Mouse (Mus musculus): ENCODE measurements at regions not wholly inside any gene's neighbourhood (a gene's known extent, or its start where the extent isn't known, plus 50 kb on each side); places are given as distances from the start of the nearest gene placed in this dataset.

GRCm38 (mm10) chr3:131056893-131057660 is 53.2 kb upstream of the Lef1 start:
- no peak for DNase-seq (ENCODE audit: low read depth in 1 of 2, low spot score in 2 of 2)

GRCm38 (mm10) chr3:131054241-131054972 is 55.9 kb upstream of the Lef1 start:
- no peak for DNase-seq (ENCODE audit: low read depth in 1 of 2, low spot score in 2 of 2)

- no peak for DNase-seq (ENCODE audit: low read depth in 1 of 2, low spot score in 2 of 2)
These were observed 62.6 kb upstream of the Lef1 start for GRCm38 (mm10) chr3:131047716-131048115.

GRCm38 (mm10) chr3:131046412-131046811 is 63.9 kb upstream of the Lef1 start:
- DNase-seq (ENCODE audit: low read depth in 1 of 2, low spot score in 2 of 2), result no peak

- no peak for DNase-seq (ENCODE audit: low read depth in 1 of 2, low spot score in 2 of 2)
These were observed 70.0 kb upstream of the Lef1 start for GRCm38 (mm10) chr3:131040214-131040825.

- DNase-seq (ENCODE audit: low read depth in 1 of 2, low spot score in 2 of 2), result no peak
These were observed 73.2 kb upstream of the Lef1 start for GRCm38 (mm10) chr3:131037095-131037494.

GRCm38 (mm10) chr3:131034774-131035173 is 75.5 kb upstream of the Lef1 start:
- no peak for DNase-seq (ENCODE audit: low read depth in 1 of 2, low spot score in 2 of 2)

GRCm38 (mm10) chr3:131026336-131026735 is 83.9 kb upstream of the Lef1 start:
- no peak for DNase-seq (ENCODE audit: low read depth in 1 of 2, low spot score in 2 of 2)

GRCm38 (mm10) chr3:131019163-131019956 is 90.9 kb upstream of the Lef1 start:
- DNase-seq (ENCODE audit: low read depth in 1 of 2, low spot score in 2 of 2), result no peak

- DNase-seq (ENCODE audit: low read depth in 1 of 2, low spot score in 2 of 2), result no peak
These were observed 92.4 kb upstream of the Lef1 start for GRCm38 (mm10) chr3:131017899-131018298.

- no peak for DNase-seq (ENCODE audit: low read depth in 1 of 2, low spot score in 2 of 2)
These were observed 94.2 kb upstream of the Lef1 start for GRCm38 (mm10) chr3:131016104-131016503.

GRCm38 (mm10) chr3:131014092-131014716 is 96.1 kb upstream of the Lef1 start:
- DNase-seq (ENCODE audit: low read depth in 1 of 2, low spot score in 2 of 2), result no peak

- no peak for DNase-seq (ENCODE audit: low read depth in 1 of 2, low spot score in 2 of 2)
These were observed 109.6 kb upstream of the Lef1 start for GRCm38 (mm10) chr3:131000701-131001100.

- DNase-seq (ENCODE audit: low read depth in 1 of 2, low spot score in 2 of 2), result no peak
These were observed 110.0 kb upstream of the Lef1 start for GRCm38 (mm10) chr3:131000252-131000651.

GRCm38 (mm10) chr3:130999818-131000217 is 110.5 kb upstream of the Lef1 start:
- DNase-seq (ENCODE audit: low read depth in 1 of 2, low spot score in 2 of 2), result no peak

- no peak for DNase-seq (ENCODE audit: low read depth in 1 of 2, low spot score in 2 of 2)
These were observed 111.8 kb upstream of the Lef1 start for GRCm38 (mm10) chr3:130998433-130998832.

- no peak for DNase-seq (ENCODE audit: low read depth in 1 of 2, low spot score in 2 of 2)
These were observed 113.5 kb upstream of the Lef1 start for GRCm38 (mm10) chr3:130996786-130997185.

- no peak for DNase-seq (ENCODE audit: low read depth in 1 of 2, low spot score in 2 of 2)
These were observed 118.3 kb upstream of the Lef1 start for GRCm38 (mm10) chr3:130991971-130992370.

GRCm38 (mm10) chr3:130986708-130987107 is 123.6 kb upstream of the Lef1 start:
- DNase-seq (ENCODE audit: low read depth in 1 of 2, low spot score in 2 of 2), result no peak

GRCm38 (mm10) chr3:130986101-130986500 is 124.2 kb upstream of the Lef1 start:
- DNase-seq (ENCODE audit: low read depth in 1 of 2, low spot score in 2 of 2), result no peak

GRCm38 (mm10) chr3:130981566-130981965 is 128.7 kb upstream of the Lef1 start:
- DNase-seq (ENCODE audit: low read depth in 1 of 2, low spot score in 2 of 2), result no peak
